Mouse (Mus musculus) lung, postnatal 0 days (tissue): ENCODE results near the gene Ppp1r14c. TPM values are rescaled to one million over a fixed set of nuclear protein-coding genes. Genes with fewer than 3 reads are reported as not detected.

Source experiments
- ATAC-seq: fragments of 200-750 bp; cut with Nextera tagmentation; 2 replicates; pipeline ENCODE4 v1.8.0; 2017; ENCODE audit warnings: moderate library complexity
- DNase-seq: peaks from one replicate; pipeline ENCODE4 v3.0.0-alpha.2; 2016; ENCODE audit warnings: low spot score
- H3K27ac ChIP-seq: fragments of 300-500 bp; sonication (generic); 2 replicates; pipeline ENCODE4 v1.5.1; 2014; ENCODE audit warnings: antibody characterized with exemption, mild to moderate bottlenecking, low read length, mixed read lengths
- H3K27me3 ChIP-seq: fragments of 300-500 bp; sonication (generic); replicated peaks from 2 replicates; pipeline ENCODE4 v1.6.1; 2014; ENCODE audit warnings: low read length, mixed read lengths; ENCODE audit not compliant: insufficient read depth
- H3K36me3 ChIP-seq: fragments of 300-500 bp; sonication (generic); 2 replicates; pipeline ENCODE4 v1.6.1; 2014; ENCODE audit warnings: low read length, mixed read lengths; ENCODE audit not compliant: insufficient read depth
- H3K4me1 ChIP-seq: fragments of 300-500 bp; sonication (generic); 2 replicates; pipeline ENCODE4 v1.6.1; 2014; ENCODE audit warnings: antibody characterized with exemption, low read depth, low read length, mixed read lengths; ENCODE audit not compliant: insufficient read depth
- H3K4me2 ChIP-seq: fragments of 300-500 bp; sonication (generic); replicated peaks from 2 replicates; pipeline ENCODE4 v1.6.1; 2014; ENCODE audit warnings: low read depth, mild to moderate bottlenecking, low read length, moderate library complexity, mixed read lengths
- H3K4me3 ChIP-seq: fragments of 300-500 bp; sonication (generic); 2 replicates; pipeline ENCODE4 v1.5.1; 2014; ENCODE audit warnings: low read depth, low read length
- H3K9ac ChIP-seq: fragments of 300-500 bp; sonication (generic); replicated peaks from 2 replicates; pipeline ENCODE4 v1.6.1; 2014; ENCODE audit warnings: low read depth, mild to moderate bottlenecking
- H3K9me3 ChIP-seq: fragments of 300-500 bp; sonication (generic); 2 replicates; pipeline ENCODE4 v1.6.1; 2016; ENCODE audit warnings: low read length, mixed read lengths
- CTCF ChIP-seq: IDR thresholded peaks from 2 replicates; pipeline ENCODE4 v1.5.1; 2016; ENCODE audit warnings: antibody characterized with exemption, mild to moderate bottlenecking
- EP300 ChIP-seq: IDR thresholded peaks from 2 replicates; pipeline ENCODE4 v1.6.1; 2016; ENCODE audit warnings: antibody characterized with exemption, mild to moderate bottlenecking, control low read depth
- WGBS: fragments of 180-500 bp; shearing (Covaris S2); extraction: QIAGEN DNeasy Blood & Tissue Kit; methylation state at CpG from one replicate; pipeline ENCODE4 v1.1.7; 2014; 5-methylcytosine and 5-hydroxymethylcytosine counted together
- polyA plus RNA-seq: library from polyadenylated mRNA; unstranded; fragments of >200 nt; fragmentation: Nextera tagmentation; extraction: Ambion mirVana; gene quantifications from 2 replicates; pipeline ENCODE4 v1.2.1, GENCODE M21; 2015

Ppp1r14c gene
- polyA plus RNA-seq, 1 experiment from 2014 or later = 148 TPM

DNA sequence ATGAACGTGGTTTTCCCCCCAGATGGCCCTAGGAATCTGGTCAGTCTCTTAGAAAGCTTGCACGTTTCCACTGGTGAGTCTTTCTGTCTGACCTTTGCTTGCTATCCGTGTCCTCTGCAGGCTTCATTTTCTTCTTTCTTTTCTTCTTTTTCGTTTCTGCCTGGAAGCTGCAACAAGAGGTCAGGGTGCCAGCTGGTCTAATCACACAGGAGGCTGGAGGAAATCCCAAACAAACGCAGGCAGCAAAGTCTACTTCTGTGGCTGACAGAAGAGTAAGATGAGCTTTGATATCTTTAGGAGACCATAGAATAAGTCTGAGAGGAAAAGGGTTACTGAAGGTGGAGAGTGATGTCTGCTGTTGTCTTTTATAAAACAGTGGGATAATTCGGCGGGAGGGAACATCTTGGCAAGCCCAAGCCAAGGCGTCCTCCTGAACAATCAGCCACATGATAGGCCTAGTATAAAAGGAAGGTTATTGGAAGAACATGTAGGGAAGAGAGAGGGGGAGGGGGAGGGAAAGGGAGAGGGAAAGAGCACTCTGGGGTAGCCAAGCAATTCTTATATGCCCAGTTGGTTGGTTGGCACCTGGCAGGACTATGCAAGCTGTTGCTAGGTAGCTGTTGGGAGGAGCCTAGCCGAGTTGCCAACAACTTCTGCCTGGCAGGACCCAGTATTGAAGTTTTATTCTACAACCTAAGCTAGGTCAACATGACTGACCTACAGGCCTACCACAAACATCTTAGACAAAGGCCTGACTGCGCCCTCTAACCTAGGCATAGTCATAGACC, 30.3 kb downstream of the Ppp1r14c start:
- ATAC-seq (peak; percentile 46; the same call in 1 of the 2 replicates), DNase-seq (no peak)
- Histone ChIP-seq H3K9me3 (no peaks in the 10 kb centered on the region), H3K27ac (no peak overlapping the region), H3K27me3 (no peaks in the 10 kb centered on the region), H3K4me1 (peaks cover 4% of the 10 kb centered on the region; the same call in 1 of the 2 replicates), H3K4me3 (no peak overlapping the region), H3K9ac (no peak overlapping the region), H3K36me3 (no peaks in the 10 kb centered on the region), H3K4me2 (no peak overlapping the region)
- no peak for TF ChIP-seq CTCF
- no peak for TF ChIP-seq EP300
- WGBS = 66% methylated on average over 10 of the region's 10 CpGs

DNA sequence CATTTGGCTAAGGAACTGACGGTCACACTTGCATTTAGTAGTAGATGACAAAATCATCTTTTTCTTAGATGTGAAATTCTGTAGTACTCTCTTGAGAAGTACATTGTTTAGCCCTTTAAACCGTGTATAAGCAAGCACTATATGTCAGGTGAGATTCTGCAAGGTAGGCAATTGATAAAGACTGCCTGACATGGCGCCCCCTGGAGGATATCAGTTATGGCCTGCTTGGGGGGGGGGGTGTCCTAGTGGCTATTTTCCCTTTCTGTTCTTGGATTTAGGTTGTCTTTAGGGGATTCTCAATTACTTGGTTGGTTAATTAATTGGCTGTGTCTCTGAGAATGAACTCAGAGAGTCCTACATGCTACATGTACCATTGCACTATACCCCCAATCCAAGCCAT, 31.5 kb downstream of the Ppp1r14c start:
- Histone ChIP-seq H3K27ac (no peak overlapping the region), H3K36me3 (no peaks in the 10 kb centered on the region), H3K4me3 (no peak overlapping the region), H3K4me2 (no peak overlapping the region), H3K9ac (no peak overlapping the region), H3K27me3 (no peaks in the 10 kb centered on the region), H3K4me1 (peaks cover 4% of the 10 kb centered on the region; the same call in 1 of the 2 replicates), H3K9me3 (no peaks in the 10 kb centered on the region)
- TF ChIP-seq CTCF (peak; percentile 50), EP300 (no peak)
- ATAC-seq (no peak), DNase-seq (no peak)
- 68% methylated on average over 3 of the region's 3 CpGs for WGBS

GRCm38 (mm10) chr10:3398051-3398450, 32.2 kb downstream of the Ppp1r14c start:
- no peak for ATAC-seq
- H3K4me1 ChIP-seq = peaks cover 7% of the 10 kb centered on the region; the same call in 1 of the 2 replicates
- no peak for TF ChIP-seq CTCF
- no peak for TF ChIP-seq EP300
- H3K36me3 ChIP-seq = no peaks in the 10 kb centered on the region
- DNase-seq = no peak
- H3K4me3 ChIP-seq = no peak overlapping the region
- no peak overlapping the region for H3K4me2 ChIP-seq
- H3K27ac ChIP-seq = no peak overlapping the region
- H3K27me3 ChIP-seq = no peaks in the 10 kb centered on the region
- no peaks in the 10 kb centered on the region for H3K9me3 ChIP-seq
- WGBS = 72% methylated on average over 5 of the region's 5 CpGs
- no peak overlapping the region for H3K9ac ChIP-seq

GRCm38 (mm10) chr10:3402284-3402683, 36.4 kb downstream of the Ppp1r14c start:
- no peaks in the 10 kb centered on the region for H3K36me3 ChIP-seq
- H3K27ac ChIP-seq = no peak overlapping the region
- DNase-seq (no peak), ATAC-seq (no peak)
- 54% methylated on average over 5 of the region's 5 CpGs for WGBS
- H3K4me3 ChIP-seq = no peak overlapping the region
- no peak for TF ChIP-seq CTCF
- TF ChIP-seq EP300 = no peak
- no peaks in the 10 kb centered on the region for H3K27me3 ChIP-seq
- 0 out of 2 replicates have a peak, but pooled peaks cover 3% of the 10 kb centered on the region for H3K4me1 ChIP-seq
- H3K9me3 ChIP-seq = no peaks in the 10 kb centered on the region
- H3K4me2 ChIP-seq = no peak overlapping the region
- H3K9ac ChIP-seq = no peak overlapping the region

DNA sequence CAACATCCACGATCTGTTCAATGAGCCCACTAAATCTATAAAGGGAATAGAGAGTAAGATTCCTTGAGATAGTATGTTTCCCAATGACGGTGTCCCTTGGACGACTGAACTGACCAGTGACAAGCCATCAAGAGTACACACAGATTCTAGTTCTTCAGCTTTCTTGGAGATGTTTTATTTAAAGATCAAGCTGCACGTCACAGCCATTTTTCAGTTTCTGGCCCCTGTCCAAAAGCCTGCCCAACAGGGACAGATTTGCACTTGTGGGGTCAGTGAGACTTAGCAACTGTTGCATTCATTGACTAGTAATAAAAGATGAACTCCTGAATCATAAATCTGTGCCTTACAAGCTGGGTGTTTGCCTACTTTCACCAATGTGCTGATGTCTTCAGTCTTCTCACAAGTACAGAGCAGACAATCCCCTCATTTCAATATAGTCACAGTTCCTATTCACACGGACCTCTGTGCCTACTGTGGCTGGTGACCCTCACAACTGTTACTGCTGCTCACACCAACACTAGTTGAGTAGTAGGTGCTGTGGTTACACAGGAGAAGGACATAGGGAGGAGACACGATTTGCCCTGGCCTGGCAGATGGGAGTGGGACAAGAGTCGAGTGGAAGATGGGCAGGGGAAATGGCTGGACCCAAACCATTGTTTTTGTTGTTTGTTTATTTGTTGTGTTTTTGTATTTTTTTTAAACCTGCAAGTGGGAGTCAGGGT, 37.7 kb downstream of the Ppp1r14c start:
- DNase-seq (peak; percentile 44), ATAC-seq (no peak; the same call in 1 of the 2 replicates)
- TF ChIP-seq EP300 = no peak
- Histone ChIP-seq H3K9me3 (no peaks in the 10 kb centered on the region), H3K27ac (no peak overlapping the region), H3K4me3 (no peak overlapping the region), H3K4me2 (no peak overlapping the region), H3K36me3 (no peaks in the 10 kb centered on the region), H3K27me3 (no peaks in the 10 kb centered on the region), H3K4me1 (0 out of 2 replicates have a peak, but pooled peaks cover 3% of the 10 kb centered on the region), H3K9ac (no peak overlapping the region)
- 51% methylated on average over 7 of the region's 7 CpGs for WGBS

GRCm38 (mm10) chr10:3404362-3404761, 38.5 kb downstream of the Ppp1r14c start:
- ATAC-seq = no peak
- TF ChIP-seq EP300 = no peak
- TF ChIP-seq CTCF = no peak
- DNase-seq = no peak

More at GRCm38 (mm10) chr10:3404362-3404761, 38.5 kb downstream of the Ppp1r14c start:
- Histone ChIP-seq H3K4me3 (no peak overlapping the region), H3K27ac (no peak overlapping the region), H3K36me3 (no peaks in the 10 kb centered on the region), H3K9me3 (no peaks in the 10 kb centered on the region), H3K4me2 (no peak overlapping the region), H3K27me3 (no peaks in the 10 kb centered on the region), H3K4me1 (0 out of 2 replicates have a peak, but pooled peaks cover 3% of the 10 kb centered on the region), H3K9ac (no peak overlapping the region)
- 94% methylated on average over 4 of the region's 4 CpGs for WGBS
